Mouse (Mus musculus) liver, embryonic 13.5 days (tissue): ENCODE results near the gene Sos2. TPM values are rescaled to one million over a fixed set of nuclear protein-coding genes. Genes with fewer than 3 reads are reported as not detected.

Experiments
- ATAC-seq: fragments of 200-750 bp; cut with Nextera tagmentation; 2 replicates; pipeline ENCODE4 v1.8.0; 2017; ENCODE audit warnings: low read depth, mild to moderate bottlenecking, moderate number of reproducible peaks, moderate library complexity
- DNase-seq: peaks from one replicate; pipeline ENCODE4 v3.0.0; 2022
- H3K27ac ChIP-seq: fragments of 300-500 bp; sonication (generic); 2 replicates; pipeline ENCODE4 v1.5.1; 2015; ENCODE audit warnings: moderate library complexity, mild to moderate bottlenecking, inconsistent platforms
- H3K27me3 ChIP-seq: fragments of 300-500 bp; sonication (generic); 2 replicates; pipeline ENCODE4 v1.6.1; 2015; ENCODE audit warnings: mild to moderate bottlenecking, inconsistent platforms
- H3K36me3 ChIP-seq: fragments of 300-500 bp; sonication (generic); 2 replicates; pipeline ENCODE4 v1.6.1; 2015; ENCODE audit warnings: mild to moderate bottlenecking, inconsistent platforms
- H3K4me1 ChIP-seq: fragments of 300-500 bp; sonication (generic); replicated peaks from 2 replicates; pipeline ENCODE4 v1.6.1; 2015; ENCODE audit warnings: inconsistent platforms
- H3K4me2 ChIP-seq: fragments of 300-500 bp; sonication (generic); 2 replicates; pipeline ENCODE4 v1.6.1; 2015; ENCODE audit warnings: inconsistent platforms, mild to moderate bottlenecking, moderate library complexity
- H3K4me3 ChIP-seq: fragments of 300-500 bp; sonication (generic); replicated peaks from 2 replicates; pipeline ENCODE4 v1.5.1; 2015; ENCODE audit warnings: mild to moderate bottlenecking, inconsistent platforms
- H3K9ac ChIP-seq: fragments of 300-500 bp; sonication (generic); 2 replicates; pipeline ENCODE4 v1.6.1; 2015; ENCODE audit warnings: mild to moderate bottlenecking, inconsistent platforms
- H3K9me3 ChIP-seq: fragments of 300-500 bp; sonication (generic); replicated peaks from 2 replicates; pipeline ENCODE4 v1.6.1; 2016; ENCODE audit warnings: inconsistent platforms
- whole genome bisulfite sequencing: fragments of 180-500 bp; shearing (Covaris S2); methylation state at CpG from one replicate; pipeline ENCODE4 v1.1.7; 2015; ENCODE audit not compliant: insufficient replicate concordance; 5-methylcytosine and 5-hydroxymethylcytosine counted together
- polyA plus RNA-seq: library from polyadenylated mRNA; unstranded; fragments of >200 nt; fragmentation: Nextera tagmentation; extraction: Ambion mirVana; gene quantifications from 2 replicates; pipeline ENCODE4 v1.2.1, GENCODE M21; 2015

Sos2 gene
- polyA plus RNA-seq, 1 experiment from 2014 or later, result 3.4 TPM

GRCm38 (mm10) chr12:69693471-69693870, 11.8 kb upstream of the Sos2 start:
- no peak for ATAC-seq

GRCm38 (mm10) chr12:69690714-69691113, 9.1 kb upstream of the Sos2 start:
- WGBS, result 81% methylated on average over 4 of the region's 4 CpGs
- H3K4me1 ChIP-seq, result no peaks in the 10 kb centered on the region

More at GRCm38 (mm10) chr12:69693471-69693870, 11.8 kb upstream of the Sos2 start:
- 87% methylated on average over 17 of the region's 17 CpGs for WGBS
- H3K36me3 ChIP-seq, result peaks cover 30% of the 10 kb centered on the region
- H3K27me3 ChIP-seq, result no peaks in the 10 kb centered on the region
- no peaks in the 10 kb centered on the region for H3K9me3 ChIP-seq
- no peaks in the 10 kb centered on the region; the same call in 1 of the 2 replicates for H3K4me1 ChIP-seq
- no peak overlapping the region for H3K27ac ChIP-seq
- DNase-seq, result no peak
- H3K4me3 ChIP-seq, result no peak overlapping the region
- no peak overlapping the region for H3K4me2 ChIP-seq
- no peak overlapping the region for H3K9ac ChIP-seq

GRCm38 (mm10) chr12:69689094-69689493, 7.4 kb upstream of the Sos2 start:
- H3K9me3 ChIP-seq, result no peaks in the 10 kb centered on the region
- DNase-seq, result no peak
- no peaks in the 10 kb centered on the region for H3K4me1 ChIP-seq
- ATAC-seq, result no peak
- no peak overlapping the region for H3K27ac ChIP-seq
- H3K9ac ChIP-seq, result no peak overlapping the region
- no peak overlapping the region for H3K4me2 ChIP-seq
- H3K27me3 ChIP-seq, result no peaks in the 10 kb centered on the region
- H3K4me3 ChIP-seq, result no peak overlapping the region
- peaks cover 24% of the 10 kb centered on the region for H3K36me3 ChIP-seq

More at GRCm38 (mm10) chr12:69690714-69691113, 9.1 kb upstream of the Sos2 start:
- no peak for DNase-seq
- no peak overlapping the region for H3K4me3 ChIP-seq
- H3K27me3 ChIP-seq, result no peaks in the 10 kb centered on the region
- no peak overlapping the region for H3K4me2 ChIP-seq
- no peak overlapping the region for H3K27ac ChIP-seq
- H3K36me3 ChIP-seq, result peaks cover 30% of the 10 kb centered on the region
- ATAC-seq, result no peak
- H3K9ac ChIP-seq, result no peak overlapping the region
- no peaks in the 10 kb centered on the region for H3K9me3 ChIP-seq

- Histone ChIP-seq H3K4me3 (no peak overlapping the region), H3K4me1 (peaks cover 4% of the 10 kb centered on the region), H3K36me3 (peaks cover 17% of the 10 kb centered on the region), H3K9ac (no peak overlapping the region), H3K4me2 (no peak overlapping the region), H3K27me3 (no peaks in the 10 kb centered on the region), H3K9me3 (no peaks in the 10 kb centered on the region), H3K27ac (no peak overlapping the region)
- 75% methylated on average over 2 of the region's 2 CpGs for WGBS
- no peak for DNase-seq
- ATAC-seq, result no peak
These were observed 6.7 kb upstream of the Sos2 start for GRCm38 (mm10) chr12:69688368-69688767.

DNA sequence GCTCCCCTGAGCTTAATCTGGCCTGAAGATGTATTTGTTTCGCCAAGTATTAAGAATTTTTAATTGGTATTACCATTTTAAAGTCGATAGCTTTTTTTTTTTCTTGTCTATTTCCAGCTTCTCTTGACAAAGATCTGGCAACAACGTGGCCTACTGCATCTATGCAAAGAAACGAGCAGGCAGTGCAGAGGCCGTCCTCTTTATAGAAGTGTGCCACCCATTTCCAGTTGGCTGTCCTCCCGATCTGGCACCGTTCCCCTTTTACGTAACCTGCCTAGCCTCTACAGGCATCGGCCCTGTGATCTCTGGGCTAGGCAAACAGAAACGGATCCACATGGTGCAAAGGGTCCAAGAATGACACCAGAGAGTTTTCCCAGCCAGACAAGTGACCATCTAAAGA, 1.9 kb upstream of the Sos2 start:
- Histone ChIP-seq H3K4me2 (peak overlapping the region; percentile 89), H3K4me3 (peak overlapping the region; percentile 93)
- WGBS, result 29% methylated on average over 10 of the region's 10 CpGs

DNA sequence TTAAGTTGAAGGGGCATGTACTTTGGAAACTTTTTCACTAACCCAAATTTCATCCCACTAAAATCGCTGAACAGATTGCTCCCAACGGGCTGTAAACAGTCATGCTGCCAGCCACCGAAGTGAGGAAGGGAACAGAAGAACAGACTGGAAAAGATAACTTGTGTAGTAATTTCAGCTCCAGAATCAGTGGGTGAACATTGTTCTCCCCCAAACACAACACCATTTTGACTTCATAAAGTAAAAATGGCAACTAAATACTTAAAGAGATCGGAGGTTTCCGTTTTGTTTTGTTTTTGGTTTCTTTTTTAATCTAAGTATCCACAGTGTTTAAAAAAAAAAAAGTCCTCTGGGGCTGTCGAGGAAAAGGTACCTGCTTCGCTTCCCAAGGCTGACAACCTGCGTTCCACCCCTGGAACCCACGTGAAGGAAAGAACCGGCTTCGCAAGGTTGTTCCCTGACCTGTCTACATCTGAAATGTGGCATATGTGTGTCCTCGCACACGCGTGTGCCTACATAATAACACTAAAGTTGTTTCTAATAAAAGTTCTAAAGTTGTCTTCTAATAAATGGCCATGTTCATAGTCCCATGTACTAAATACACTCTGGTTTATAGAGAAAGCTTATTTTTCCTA, 1.3 kb upstream of the Sos2 start:
- Histone ChIP-seq H3K9ac (peak overlapping the region; percentile 97), H3K9me3 (no peaks in the 10 kb centered on the region), H3K4me1 (peaks cover 28% of the 10 kb centered on the region), H3K4me2 (peak overlapping the region; percentile 89), H3K4me3 (peak overlapping the region; percentile 93), H3K36me3 (no peaks in the 10 kb centered on the region), H3K27me3 (no peaks in the 10 kb centered on the region), H3K27ac (peak overlapping the region; percentile 95)
- DNase-seq (no peak), ATAC-seq (no peak)
- WGBS, result 43% methylated on average over 14 of the region's 14 CpGs

More for the DNA sequence above, 1.9 kb upstream of the Sos2 start:
- Histone ChIP-seq H3K4me1 (peaks cover 28% of the 10 kb centered on the region), H3K9me3 (no peaks in the 10 kb centered on the region), H3K9ac (0 out of 2 replicates have a peak overlapping the region, but pooled peaks have one; percentile 97), H3K27ac (peak overlapping the region; percentile 95), H3K27me3 (no peaks in the 10 kb centered on the region), H3K36me3 (no peaks in the 10 kb centered on the region)
- DNase-seq (peak; percentile 28), ATAC-seq (peak; percentile 29; the same call in 1 of the 2 replicates)

- H3K4me1 ChIP-seq, result peaks cover 28% of the 10 kb centered on the region
- peak; percentile 87 for ATAC-seq
- DNase-seq, result peak; percentile 82
- H3K9ac ChIP-seq, result peak overlapping the region; percentile 97
- H3K36me3 ChIP-seq, result no peaks in the 10 kb centered on the region
- no peaks in the 10 kb centered on the region for H3K27me3 ChIP-seq
- no peaks in the 10 kb centered on the region for H3K9me3 ChIP-seq
- peak overlapping the region; percentile 89 for H3K4me2 ChIP-seq
- WGBS, result under 1% methylated on average over 52 of the region's 54 CpGs
- H3K27ac ChIP-seq, result peak overlapping the region; percentile 95
- peak overlapping the region; percentile 93 for H3K4me3 ChIP-seq
These were observed 574 bp upstream of the Sos2 start for GRCm38 (mm10) chr12:69682065-69682787.

DNA sequence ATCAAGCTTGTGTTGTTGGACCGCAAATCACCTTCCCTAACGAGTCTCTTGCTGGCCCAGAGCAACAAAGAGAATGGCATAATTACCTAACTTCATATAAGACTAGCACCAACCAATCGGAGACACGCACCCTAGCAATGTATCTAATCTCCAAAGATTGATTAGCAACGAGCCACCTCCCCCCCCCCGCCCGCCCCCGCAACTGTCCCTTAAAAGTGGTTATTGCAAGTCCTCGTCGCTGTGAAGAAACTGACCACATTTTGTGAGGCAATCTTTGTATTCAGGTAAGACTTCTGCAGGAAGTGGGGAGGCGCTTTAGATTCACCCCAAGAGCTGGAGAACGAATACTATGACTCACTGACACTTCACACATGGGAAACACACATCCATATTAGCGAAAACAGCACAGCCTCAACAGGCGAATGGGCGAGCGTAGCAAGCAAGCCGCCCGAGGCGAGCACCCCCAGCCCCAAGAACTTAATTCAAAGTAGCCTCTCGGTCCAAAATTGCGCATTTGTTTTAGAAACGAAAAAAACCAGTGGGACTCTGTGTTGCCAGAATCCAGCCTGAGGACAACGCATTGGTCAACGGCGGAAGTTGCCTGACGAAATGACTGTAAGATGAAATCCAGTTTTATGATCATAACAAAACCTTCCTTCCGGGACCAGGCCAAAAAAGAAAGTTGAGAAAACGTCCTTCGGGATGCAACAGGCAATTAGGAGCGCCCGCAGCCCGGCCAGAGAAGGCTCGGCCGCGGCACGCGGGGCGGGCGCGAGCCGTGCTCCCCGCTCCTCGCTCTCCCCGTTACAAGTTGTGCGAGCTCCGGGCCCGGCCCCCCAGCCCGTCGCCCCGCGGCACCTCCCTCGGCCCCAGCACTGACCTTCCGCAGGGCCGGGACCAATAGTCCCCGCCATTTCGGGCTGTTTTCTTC, 752 bp downstream of the Sos2 start:
- Histone ChIP-seq H3K4me3 (peak overlapping the region; percentile 93), H3K9ac (peak overlapping the region; percentile 97), H3K9me3 (no peaks in the 10 kb centered on the region), H3K4me2 (peak overlapping the region; percentile 89), H3K27ac (peak overlapping the region; percentile 95), H3K27me3 (no peaks in the 10 kb centered on the region), H3K4me1 (peaks cover 37% of the 10 kb centered on the region), H3K36me3 (no peaks in the 10 kb centered on the region)
- DNase-seq (peak; percentile 46), ATAC-seq (peak; percentile 61)
- WGBS, result under 1% methylated on average over 55 of the region's 56 CpGs

GRCm38 (mm10) chr12:69676157-69676556, 5.5 kb downstream of the Sos2 start:
- WGBS, result 78% methylated on average over 4 of the region's 4 CpGs

GRCm38 (mm10) chr12:69674576-69675537, 6.8 kb downstream of the Sos2 start:
- no peak overlapping the region for H3K4me3 ChIP-seq
- peaks cover 30% of the 10 kb centered on the region for H3K4me1 ChIP-seq
- no peaks in the 10 kb centered on the region for H3K27me3 ChIP-seq
- H3K9me3 ChIP-seq, result no peaks in the 10 kb centered on the region
- no peak for DNase-seq
- WGBS, result 73% methylated on average over 10 of the region's 10 CpGs
- 0 out of 2 replicates have a peak overlapping the region, but pooled peaks have one; percentile 37 for H3K9ac ChIP-seq
- ATAC-seq, result peak; percentile 66
- H3K27ac ChIP-seq, result no peak overlapping the region
- H3K36me3 ChIP-seq, result no peaks in the 10 kb centered on the region
- no peak overlapping the region for H3K4me2 ChIP-seq

More at GRCm38 (mm10) chr12:69676157-69676556, 5.5 kb downstream of the Sos2 start:
- ATAC-seq (no peak), DNase-seq (no peak)
- Histone ChIP-seq H3K27me3 (no peaks in the 10 kb centered on the region), H3K4me3 (no peak overlapping the region), H3K9ac (no peak overlapping the region), H3K36me3 (no peaks in the 10 kb centered on the region), H3K27ac (no peak overlapping the region), H3K4me1 (peaks cover 39% of the 10 kb centered on the region), H3K4me2 (no peak overlapping the region), H3K9me3 (no peaks in the 10 kb centered on the region)
